Comparison of ENCODE assay signal across 14 mouse cellular contexts in genomic region chr2:157486981-157487656, GRCm38 (mm10).
DNase-seq lines count a peak whose midpoint lies in the region; ATAC-seq and TF ChIP-seq lines count a peak whose summit lies in the region.
"Had no signal": no experiment of that assay in that cellular context is flagged by ENCODE, and none has a peak within 500 bp of the region (broad histone marks: within the 10 kb centered on the region; RNA-seq: fewer than 3 reads in every experiment).

No protein-coding gene starts in this region.

- no peak for DNase-seq in neural tube, embryonic 10.5 days (ENCODE audit: extremely low spot score, low spot score)
- no peak for DNase-seq in limb, embryonic 10.5 days (ENCODE audit: low spot score)
- DNase-seq in midbrain, postnatal 0 days (ENCODE audit: low spot score) = no peak
- no peak for DNase-seq in gastrocnemius, adult 2 months
- no peak for DNase-seq in lung, postnatal 36 days
- DNase-seq in heart, adult 18-20 months = no peak
- DNase-seq: adrenal gland, postnatal 25 days; B cell, adult 2 months; liver, embryonic 13.5 days; lung, postnatal 10 days; right cerebral cortex, postnatal 25 days had no signal

- H3K4me3 ChIP-seq in neural tube, embryonic 12.5 days = no peak overlapping the region
- no peak overlapping the region for H3K4me3 ChIP-seq in forebrain, embryonic 16.5 days (replicated peaks; ENCODE audit: low read length)
- H3K4me3 ChIP-seq in limb, embryonic 10.5 days = no peak overlapping the region
- H3K4me3 ChIP-seq in midbrain, postnatal 0 days (ENCODE audit: low read depth, low read length) = no peak overlapping the region
- no peak overlapping the region for H3K4me3 ChIP-seq in gastrocnemius, adult 2 months
- H3K4me3 ChIP-seq: liver, embryonic 13.5 days had no signal

- peaks cover 24% of the 10 kb centered on the region for H3K4me1 ChIP-seq in neural tube, embryonic 12.5 days
- H3K4me1 ChIP-seq in forebrain, embryonic 16.5 days (replicated peaks; ENCODE audit: control insufficient read depth, insufficient read depth, low read length) = peaks cover 23% of the 10 kb centered on the region
- H3K4me1 ChIP-seq in limb, embryonic 10.5 days = peaks cover 42% of the 10 kb centered on the region
- peaks cover 16% of the 10 kb centered on the region; the same call in 1 of the 2 replicates for H3K4me1 ChIP-seq in midbrain, postnatal 0 days (ENCODE audit: insufficient read depth, low read length)
- H3K4me1 ChIP-seq: liver, embryonic 13.5 days had no signal

- H3K36me3 ChIP-seq in neural tube, embryonic 12.5 days = no peaks in the 10 kb centered on the region
- no peaks in the 10 kb centered on the region for H3K36me3 ChIP-seq in forebrain, embryonic 16.5 days (ENCODE audit: control insufficient read depth, insufficient read depth)
- no peaks in the 10 kb centered on the region for H3K36me3 ChIP-seq in limb, embryonic 10.5 days
- H3K36me3 ChIP-seq in midbrain, postnatal 0 days (ENCODE audit: insufficient read depth, low read length) = no peaks in the 10 kb centered on the region
- H3K36me3 ChIP-seq: liver, embryonic 13.5 days had no signal

- 43% methylated on average over 7 of the region's 7 CpGs for WGBS in neural tube, embryonic 12.5 days
- 16% methylated on average over 7 of the region's 7 CpGs for WGBS in forebrain, embryonic 16.5 days
- 65% methylated on average over 7 of the region's 7 CpGs for WGBS in limb, embryonic 10.5 days
- 19% methylated on average over 7 of the region's 7 CpGs for WGBS in midbrain, postnatal 0 days

- TF ChIP-seq CTCF in midbrain, postnatal 0 days (IDR thresholded peaks at IDR 0.05) = no peak
- no peak for TF ChIP-seq CTCF in gastrocnemius, adult 2 months (IDR thresholded peaks at IDR 0.05)

- 0 out of 2 replicates have a peak overlapping the region, but pooled peaks have one; percentile 2 for H3K4me2 ChIP-seq in neural tube, embryonic 12.5 days (replicated peaks)
- H3K4me2 ChIP-seq in forebrain, embryonic 16.5 days (ENCODE audit: low read length) = no peak overlapping the region
- H3K4me2 ChIP-seq in midbrain, postnatal 0 days (ENCODE audit: low read depth, low read length, poor library complexity, severe bottlenecking) = no peak overlapping the region
- H3K4me2 ChIP-seq: heart, embryonic 11.5 days; liver, embryonic 13.5 days had no signal

- peak overlapping the region; percentile 54 for H3K27ac ChIP-seq in neural tube, embryonic 12.5 days
- peak overlapping the region; percentile 85 for H3K27ac ChIP-seq in forebrain, embryonic 16.5 days (ENCODE audit: low read length)
- peak overlapping the region; percentile 66 for H3K27ac ChIP-seq in limb, embryonic 10.5 days
- H3K27ac ChIP-seq in midbrain, postnatal 0 days (ENCODE audit: low read depth, low read length) = peak overlapping the region; percentile 69
- H3K27ac ChIP-seq in gastrocnemius, adult 2 months = no peak overlapping the region
- H3K27ac ChIP-seq: liver, embryonic 13.5 days had no signal

- intact Hi-C loops in gastrocnemius, adult 2 months (cut with DNase I) = no loop called here

- ATAC-seq in neural tube, embryonic 12.5 days (ENCODE audit: low FRiP score, low read depth) = 0 out of 2 replicates have a peak, but pooled peaks have one; percentile 19
- ATAC-seq in forebrain, embryonic 16.5 days = no peak
- ATAC-seq in midbrain, postnatal 0 days (ENCODE audit: low FRiP score) = no peak

- no peaks in the 10 kb centered on the region for H3K27me3 ChIP-seq in neural tube, embryonic 12.5 days (replicated peaks)
- no peaks in the 10 kb centered on the region for H3K27me3 ChIP-seq in forebrain, embryonic 16.5 days (replicated peaks; ENCODE audit: control insufficient read depth, insufficient read depth, low read length)
- H3K27me3 ChIP-seq in limb, embryonic 10.5 days (ENCODE audit: low read depth, poor library complexity, severe bottlenecking) = no peaks in the 10 kb centered on the region
- H3K27me3 ChIP-seq in midbrain, postnatal 0 days (ENCODE audit: insufficient read depth, low read length) = no peaks in the 10 kb centered on the region
- H3K27me3 ChIP-seq: liver, embryonic 13.5 days had no signal

- H3K9ac ChIP-seq in neural tube, embryonic 12.5 days = no peak overlapping the region
- H3K9ac ChIP-seq in forebrain, embryonic 16.5 days (replicated peaks; ENCODE audit: low read depth, low read length) = 0 out of 2 replicates have a peak overlapping the region, but pooled peaks have one; percentile 20
- H3K9ac ChIP-seq in midbrain, postnatal 0 days (replicated peaks; ENCODE audit: low read length, poor library complexity, severe bottlenecking) = no peak overlapping the region
- H3K9ac ChIP-seq: liver, embryonic 13.5 days had no signal

- no peaks in the 10 kb centered on the region for H3K9me3 ChIP-seq in neural tube, embryonic 12.5 days
- no peaks in the 10 kb centered on the region for H3K9me3 ChIP-seq in forebrain, embryonic 16.5 days (ENCODE audit: control insufficient read depth, low read length)
- H3K9me3 ChIP-seq in limb, embryonic 10.5 days (replicated peaks) = no peaks in the 10 kb centered on the region
- H3K9me3 ChIP-seq in midbrain, postnatal 0 days (ENCODE audit: low read length) = no peaks in the 10 kb centered on the region
- H3K9me3 ChIP-seq: liver, embryonic 13.5 days had no signal
